Mouse (Mus musculus) spleen, adult 2 months (tissue): ENCODE data around the gene Chn1.

ENCODE experiments used
- CTCF ChIP-seq: fragments of 200-500 bp; IDR thresholded peaks from 2 replicates; pipeline ENCODE4 v1.5.1; 2011; ENCODE audit warnings: mild to moderate bottlenecking, inconsistent platforms; ENCODE audit not compliant: insufficient read depth, insufficient read length, insufficient replicate concordance; ENCODE audit errors: extremely low read depth
- POLR2A ChIP-seq: fragments of 200-500 bp; IDR thresholded peaks from 2 replicates; pipeline ENCODE4 v1.6.1; 2011; ENCODE audit warnings: low read depth, low read length, inconsistent platforms

DNA sequence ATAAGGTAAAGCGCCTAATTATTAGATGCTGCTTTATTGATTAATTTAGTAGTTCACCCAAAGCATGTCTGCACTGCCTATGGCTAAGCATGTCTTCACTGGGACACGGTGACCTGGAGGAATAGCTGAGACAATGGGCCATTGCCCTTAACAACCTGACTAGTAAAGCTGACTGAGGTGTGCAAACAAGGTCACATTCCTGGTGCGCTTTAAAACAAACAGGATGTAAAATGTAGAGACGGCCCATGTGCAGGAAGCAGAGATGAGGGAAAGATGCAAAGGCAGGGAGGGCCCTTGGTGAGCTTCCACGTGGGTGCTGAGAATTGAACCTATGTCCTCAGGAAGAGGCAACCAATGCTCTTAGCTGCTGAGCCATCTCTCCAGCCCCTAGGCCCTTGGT is 23.6 kb upstream of the Chn1 start:
- TF ChIP-seq POLR2A (no peak), CTCF (no peak)
